Mouse (Mus musculus) Patski (cell line): Measurements from ENCODE around the gene Ube2q1. TPM values are rescaled to one million over a fixed set of nuclear protein-coding genes. Genes with fewer than 3 reads are reported as not detected.
A peak's percentile ranks its signal among the peaks of the same experiment; 100 is the strongest.

Experiments
- ATAC-seq: fragments of 100-300 bp; one replicate; pipeline ENCODE4 v1.8.0; 2021
- CTCF ChIA-PET: fragments of 350-600 bp; sonication (Branson Sonifier 250); formaldehyde crosslinking; loops from one replicate; lab custom pipeline; 2022; ENCODE audit warnings: inconsistent platforms; lab: Charles Lee
- POLR2A ChIA-PET: fragments of 350-600 bp; sonication (Branson Sonifier 250); formaldehyde crosslinking; loops from one replicate; lab custom pipeline; 2022; ENCODE audit warnings: antibody characterized with exemption, inconsistent platforms; lab: Charles Lee
- DNase-seq: peaks from one replicate; pipeline ENCODE4 v3.0.0-alpha.2; 2011; ENCODE audit warnings: low read depth, low spot score
- H3K27me3 ChIP-seq: fragments of 371-371 bp; one replicate; pipeline ENCODE4 v1.5.1; 2021
- CTCF ChIP-seq: fragments of 100-300 bp; IDR thresholded peaks from one replicate; pipeline ENCODE4 v1.5.1; 2021
- in situ Hi-C: fragments of 300-500 bp; cut with MboI; formaldehyde crosslinking; loops from 3 replicates; pipeline ENCODE4 v1.11.1; 2018; ENCODE audit warnings: low pct_unique_long_range_greater_than_20kb, mixed read lengths
- polyA plus RNA-seq: library from polyadenylated mRNA; unstranded; gene quantifications from one replicate; pipeline ENCODE4 v1.2.3, GENCODE M21; 2021

Ube2q1 gene
- polyA plus RNA-seq, 1 experiment from 2014 or later = 147 TPM

GRCm38 (mm10) chr3:89814051-89814450, 40.6 kb downstream of the Ube2q1 start:
- no peak for ATAC-seq
- TF ChIP-seq CTCF = no peak
- peaks cover 61% of the 10 kb centered on the region for H3K27me3 ChIP-seq
- DNase-seq = no peak
- in situ Hi-C loops = loop anchor here (10.0 kb wide), 1 partner anchor 261 kb away; the partner anchor contains the start of gene Tpm3
- ChIA-PET CTCF (interaction anchor here (0.9 to 4.6 kb wide), 5 partner anchors 11 to 263 kb away, joined by 3 to 20 read pairs (median 5); no protein-coding TSS in a partner anchor), POLR2A (no interaction called here)

- ATAC-seq (no peak), DNase-seq (no peak)
- ChIA-PET POLR2A (no interaction called here), CTCF (interaction anchor here (0.6 to 4.6 kb wide), 9 partner anchors 9 to 147 kb away, joined by 3 to 20 read pairs (median 5); no protein-coding TSS in a partner anchor)
- H3K27me3 ChIP-seq = peaks cover 56% of the 10 kb centered on the region
- TF ChIP-seq CTCF = peak; percentile 82
- in situ Hi-C loops = loop anchor here (10.0 kb wide), 1 partner anchor 258 kb away; the partner anchor contains the start of gene Tpm3
These were observed 43.6 kb downstream of the Ube2q1 start for GRCm38 (mm10) chr3:89817056-89817455.

GRCm38 (mm10) chr3:89818605-89819004, 45.2 kb downstream of the Ube2q1 start:
- in situ Hi-C loops = loop anchor here (10.0 kb wide), 1 partner anchor 256 kb away; the partner anchor contains the start of gene Tpm3
- H3K27me3 ChIP-seq = peaks cover 68% of the 10 kb centered on the region
- POLR2A ChIA-PET = no interaction called here
- CTCF ChIA-PET = interaction anchor here (1.1 to 4.6 kb wide), 3 partner anchors 11 to 40 kb away, joined by 3 to 20 read pairs (median 13); no protein-coding TSS in a partner anchor
- no peak for TF ChIP-seq CTCF
- ATAC-seq (no peak), DNase-seq (no peak)

GRCm38 (mm10) chr3:89819897-89820296, 46.5 kb downstream of the Ube2q1 start:
- peak; percentile 24 for ATAC-seq
- no peak for TF ChIP-seq CTCF
- ChIA-PET CTCF (no interaction called here), POLR2A (no interaction called here)
- in situ Hi-C loops = loop anchor here (10.0 kb wide), 1 partner anchor 255 kb away; the partner anchor contains the start of gene Tpm3
- no peak for DNase-seq
- H3K27me3 ChIP-seq = peaks cover 80% of the 10 kb centered on the region

GRCm38 (mm10) chr3:89820311-89821095, 47.1 kb downstream of the Ube2q1 start:
- DNase-seq (no peak), ATAC-seq (no peak)
- POLR2A ChIA-PET = interaction anchor here (1.0 to 1.2 kb wide), 2 partner anchors 13 to 38 kb away, joined by 3 to 4 read pairs; no protein-coding TSS in a partner anchor
- in situ Hi-C loops = no loop called here
- no peak for TF ChIP-seq CTCF
- CTCF ChIA-PET = interaction anchor here (0.9 to 1.7 kb wide), 4 partner anchors 9 to 37 kb away, joined by 3 to 7 read pairs (median 4); no protein-coding TSS in a partner anchor
- peaks cover 78% of the 10 kb centered on the region for H3K27me3 ChIP-seq

- in situ Hi-C loops = no loop called here
- H3K27me3 ChIP-seq = peaks cover 76% of the 10 kb centered on the region
- ChIA-PET POLR2A (interaction anchor here (1.0 to 1.2 kb wide), 2 partner anchors 14 to 37 kb away, joined by 3 to 4 read pairs; no protein-coding TSS in a partner anchor), CTCF (interaction anchor here (0.9 to 1.7 kb wide), 4 partner anchors 10 to 37 kb away, joined by 3 to 7 read pairs (median 4); no protein-coding TSS in a partner anchor)
- no peak for DNase-seq
- no peak for ATAC-seq
- TF ChIP-seq CTCF = no peak
These were observed 47.7 kb downstream of the Ube2q1 start for GRCm38 (mm10) chr3:89821096-89821513.

- DNase-seq (no peak), ATAC-seq (no peak)
- no peak for TF ChIP-seq CTCF
- ChIA-PET CTCF (interaction anchor here (0.9 to 1.7 kb wide), 5 partner anchors 11 to 37 kb away, joined by 3 to 7 read pairs (median 3); no protein-coding TSS in a partner anchor), POLR2A (interaction anchor here (0.5 kb wide), 1 partner anchor 290 kb away, joined by 3 read pairs; no protein-coding TSS in a partner anchor)
- in situ Hi-C loops = no loop called here
- H3K27me3 ChIP-seq = peaks cover 73% of the 10 kb centered on the region
These were observed 48.4 kb downstream of the Ube2q1 start for GRCm38 (mm10) chr3:89821548-89822480.

- ChIA-PET CTCF (interaction anchor here (0.9 kb wide), 1 partner anchor 15 kb away, joined by 3 read pairs; no protein-coding TSS in a partner anchor), POLR2A (no interaction called here)
- no peak for ATAC-seq
- no peak for DNase-seq
- H3K27me3 ChIP-seq = peaks cover 62% of the 10 kb centered on the region
- TF ChIP-seq CTCF = no peak
- in situ Hi-C loops = no loop called here
These were observed 50.2 kb downstream of the Ube2q1 start for GRCm38 (mm10) chr3:89823594-89823993.

GRCm38 (mm10) chr3:89826295-89826694, 52.9 kb downstream of the Ube2q1 start:
- no peak for ATAC-seq
- TF ChIP-seq CTCF = no peak
- in situ Hi-C loops = no loop called here
- ChIA-PET POLR2A (no interaction called here), CTCF (interaction anchor here (1.1 to 1.2 kb wide), 2 partner anchors 9 to 12 kb away, joined by 3 to 4 read pairs; no protein-coding TSS in a partner anchor)
- DNase-seq = no peak
- H3K27me3 ChIP-seq = peaks cover 68% of the 10 kb centered on the region
